Mouse (Mus musculus): ENCODE data around the gene Zfp866.

DNA sequence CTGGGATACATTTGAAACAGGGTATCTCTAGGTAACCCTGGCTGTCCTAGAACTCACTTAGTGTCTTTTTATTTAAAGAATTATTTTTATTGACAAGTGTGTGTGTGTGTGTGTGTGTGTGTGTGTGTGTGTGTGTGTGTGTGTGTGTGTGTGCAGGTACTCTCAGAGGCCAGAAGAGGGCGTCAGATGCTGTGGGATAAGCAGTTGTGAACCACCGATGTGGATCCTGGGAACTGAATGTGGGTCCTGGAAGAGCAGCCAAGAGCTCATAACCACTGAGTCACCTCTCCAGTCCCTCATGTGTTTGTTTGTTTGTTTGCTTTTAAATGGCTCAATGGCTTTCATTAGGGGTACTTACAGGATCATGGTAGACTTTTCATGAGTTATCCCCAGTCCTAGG is 23.9 kb upstream of the Zfp866 start:
- TF ChIP-seq POLR2A (IDR thresholded peaks at IDR 0.05; ENCODE audit: borderline replicate concordance, extremely low read depth, low read depth, low read length) (no peak), CTCF (IDR thresholded peaks at IDR 0.05; ENCODE audit: insufficient read depth, low read length) (no peak)
